Mouse (Mus musculus) myocyte (in vitro differentiated cells): ENCODE data around the gene Cks1b. TPM values are rescaled to one million over a fixed set of nuclear protein-coding genes. Genes with fewer than 3 reads are reported as not detected.

Source experiments
- H3K27me3 ChIP-seq: one replicate; pipeline ENCODE4 v1.6.1; 2011; ENCODE audit not compliant: control insufficient read depth, insufficient read depth, insufficient read length
- H3K36me3 ChIP-seq: one replicate; pipeline ENCODE4 v1.6.1; 2011; ENCODE audit not compliant: control insufficient read depth, insufficient read depth
- H3K4me2 ChIP-seq: one replicate; pipeline ENCODE4 v1.6.1; 2011; ENCODE audit warnings: low read depth, control low read depth
- H3K4me3 ChIP-seq: one replicate; pipeline ENCODE4 v1.5.1; 2011; ENCODE audit warnings: mild to moderate bottlenecking, control low read depth, moderate library complexity
- H3K79me2 ChIP-seq: one replicate; pipeline ENCODE4 v1.6.1; 2011; ENCODE audit not compliant: control insufficient read depth, insufficient read depth
- H3ac ChIP-seq: one replicate; pipeline ENCODE4 v1.6.1; 2011; ENCODE audit not compliant: control insufficient read depth, insufficient read length
- CEBPB ChIP-seq: IDR thresholded peaks from 2 replicates; pipeline ENCODE4 v1.6.1; 2011; ENCODE audit warnings: mild to moderate bottlenecking, moderate library complexity; ENCODE audit not compliant: poor library complexity, insufficient read depth, severe bottlenecking
- E2F4 ChIP-seq: IDR thresholded peaks from one replicate; pipeline ENCODE4 v1.6.1; 2011; ENCODE audit warnings: mild to moderate bottlenecking, control low read depth, moderate library complexity; ENCODE audit not compliant: insufficient read depth
- MAX ChIP-seq: IDR thresholded peaks from one replicate; pipeline ENCODE4 v1.6.1; 2011; ENCODE audit warnings: low read depth, mild to moderate bottlenecking, control low read depth
- MYOD1 ChIP-seq, 3 experiments: IDR thresholded peaks; one replicate each; pipeline ENCODE4 v1.6.1; 2011; ENCODE audit warnings: control low read depth in 2 of 3, low read depth in 2 of 3, mild to moderate bottlenecking in 2 of 3, moderate library complexity in 1 of 3; ENCODE audit not compliant: insufficient read length in 2 of 3, control insufficient read depth in 1 of 3
- MYOG ChIP-seq, 3 experiments: IDR thresholded peaks; one replicate each; pipeline ENCODE4 v1.6.1; 2011; ENCODE audit warnings: control low read depth in 2 of 3, low read depth in 2 of 3, mild to moderate bottlenecking in 2 of 3; ENCODE audit not compliant: insufficient read length in 2 of 3, control insufficient read depth in 1 of 3, insufficient read depth in 1 of 3
- POLR2A ChIP-seq: IDR thresholded peaks from one replicate; pipeline ENCODE4 v1.6.1; 2011; ENCODE audit warnings: low read depth, mild to moderate bottlenecking, control low read depth, moderate library complexity; ENCODE audit not compliant: insufficient read length
- POLR2AphosphoS2 ChIP-seq: IDR thresholded peaks from one replicate; pipeline ENCODE4 v1.6.1; 2011; ENCODE audit warnings: low read depth, control low read depth; ENCODE audit not compliant: insufficient read length
- REST ChIP-seq: IDR thresholded peaks from one replicate; pipeline ENCODE4 v1.6.1; 2011; ENCODE audit warnings: mild to moderate bottlenecking, control low read depth, moderate library complexity; ENCODE audit not compliant: insufficient read depth, insufficient read length
- SRF ChIP-seq: IDR thresholded peaks from one replicate; pipeline ENCODE4 v1.6.1; 2011; ENCODE audit warnings: low read depth; ENCODE audit not compliant: control insufficient read depth, insufficient read length
- TCF12 ChIP-seq: IDR thresholded peaks from one replicate; pipeline ENCODE4 v1.6.1; 2011; ENCODE audit warnings: mild to moderate bottlenecking, control low read depth; ENCODE audit not compliant: poor library complexity, insufficient read depth, severe bottlenecking
- TCF3 ChIP-seq: IDR thresholded peaks from one replicate; pipeline ENCODE4 v1.6.1; 2011; ENCODE audit warnings: low read depth, control low read depth; ENCODE audit not compliant: insufficient read length
- USF1 ChIP-seq: IDR thresholded peaks from one replicate; pipeline ENCODE4 v1.6.1; 2011; ENCODE audit warnings: low read depth, mild to moderate bottlenecking, control low read depth, moderate library complexity
- polyA plus RNA-seq: library from polyadenylated mRNA; unstranded; fragments of >200 nt; fragmentation: generic; extraction: Trizol; gene quantifications from one replicate; pipeline ENCODE4 v1.2.1, GENCODE M21; 2012; ENCODE audit warnings: missing spikeins

The Cks1b gene
- polyA plus RNA-seq, 1 experiment, result 113 TPM

GRCm38 (mm10) chr3:89417131-89417530 lies 1.1 kb downstream of the Cks1b start:
- Histone ChIP-seq H3K36me3 (peaks cover 11% of the 10 kb centered on the region), H3K4me3 (peak overlapping the region; percentile 63), H3K79me2 (peaks cover 47% of the 10 kb centered on the region), H3K4me2 (peak overlapping the region; percentile 77), H3ac (no peak overlapping the region), H3K27me3 (no peaks in the 10 kb centered on the region)
- TF ChIP-seq TCF3 (no peak), REST (no peak), MYOD1 (IDR thresholded peaks at IDR 0.05; ENCODE audit: control insufficient read depth in 1 of 3, insufficient read length in 2 of 3, low read depth in 2 of 3) (no peak), CEBPB (no peak), E2F4 (no peak), SRF (no peak), USF1 (no peak), POLR2A (no peak), MAX (no peak), POLR2AphosphoS2 (no peak), TCF12 (no peak), MYOG (IDR thresholded peaks at IDR 0.05; ENCODE audit: control insufficient read depth in 1 of 3, insufficient read depth in 1 of 3, insufficient read length in 2 of 3, low read depth in 2 of 3) (no peak)

GRCm38 (mm10) chr3:89416158-89416557 lies 2.0 kb downstream of the Cks1b start:
- Histone ChIP-seq H3K36me3 (peaks cover 11% of the 10 kb centered on the region), H3K4me2 (peak overlapping the region; percentile 77), H3K79me2 (peaks cover 40% of the 10 kb centered on the region), H3K4me3 (peak overlapping the region; percentile 63), H3ac (no peak overlapping the region), H3K27me3 (no peaks in the 10 kb centered on the region)
- no peak for TF ChIP-seq TCF12
- no peak for TF ChIP-seq SRF
- TF ChIP-seq TCF3, result no peak
- TF ChIP-seq CEBPB, result no peak

GRCm38 (mm10) chr3:89411490-89412393 lies 6.4 kb downstream of the Cks1b start, which contains the start of gene Flad1:
Flad1 (minus strand) TSS chr3:89411870.
- Histone ChIP-seq H3ac (no peak within 1 kb of the TSS), H3K27me3 (no peaks in the 10 kb centered on the region), H3K79me2 (peaks cover 18% of the 10 kb centered on the region), H3K36me3 (peaks cover 11% of the 10 kb centered on the region), H3K4me2 (peak within 1 kb of the TSS; percentile 86), H3K4me3 (peak within 1 kb of the TSS; percentile 41)
- TF ChIP-seq CEBPB (peak; percentile 63; the same call in 1 of the 2 replicates), MAX (no peak), MYOG (IDR thresholded peaks at IDR 0.05; ENCODE audit: control insufficient read depth in 1 of 3, insufficient read depth in 1 of 3, insufficient read length in 2 of 3, low read depth in 2 of 3) (no peak), POLR2A (no peak), TCF12 (no peak), USF1 (no peak), REST (no peak), E2F4 (no peak), MYOD1 (IDR thresholded peaks at IDR 0.05; ENCODE audit: control insufficient read depth in 1 of 3, insufficient read length in 2 of 3, low read depth in 2 of 3) (no peak), POLR2AphosphoS2 (peak; percentile 54), SRF (no peak), TCF3 (no peak)

- H3ac ChIP-seq, result no peak overlapping the region
Measured at GRCm38 (mm10) chr3:89410864-89411263, 7.3 kb downstream of the Cks1b start.

More at GRCm38 (mm10) chr3:89410864-89411263, 7.3 kb downstream of the Cks1b start:
- Histone ChIP-seq H3K4me2 (peak overlapping the region; percentile 86), H3K27me3 (no peaks in the 10 kb centered on the region), H3K36me3 (peaks cover 11% of the 10 kb centered on the region), H3K79me2 (peaks cover 9% of the 10 kb centered on the region), H3K4me3 (peak overlapping the region; percentile 41)
- no peak for TF ChIP-seq E2F4
- no peak for TF ChIP-seq SRF
- TF ChIP-seq TCF12, result no peak
- TF ChIP-seq REST, result no peak
- no peak for TF ChIP-seq TCF3
- TF ChIP-seq MAX, result no peak
- TF ChIP-seq POLR2AphosphoS2, result no peak
